Mouse (Mus musculus): ENCODE measurements at regions not wholly inside any gene's neighbourhood (a gene's known extent, or its start where the extent isn't known, plus 50 kb on each side); places are given as distances from the start of the nearest gene placed in this dataset.
A peak's percentile ranks its signal among the peaks of the same experiment; 100 is the strongest.

- no peak for DNase-seq
Observed at GRCm38 (mm10) chr6:88964071-88964470, 62.0 kb downstream of the Tpra1 start.

DNA sequence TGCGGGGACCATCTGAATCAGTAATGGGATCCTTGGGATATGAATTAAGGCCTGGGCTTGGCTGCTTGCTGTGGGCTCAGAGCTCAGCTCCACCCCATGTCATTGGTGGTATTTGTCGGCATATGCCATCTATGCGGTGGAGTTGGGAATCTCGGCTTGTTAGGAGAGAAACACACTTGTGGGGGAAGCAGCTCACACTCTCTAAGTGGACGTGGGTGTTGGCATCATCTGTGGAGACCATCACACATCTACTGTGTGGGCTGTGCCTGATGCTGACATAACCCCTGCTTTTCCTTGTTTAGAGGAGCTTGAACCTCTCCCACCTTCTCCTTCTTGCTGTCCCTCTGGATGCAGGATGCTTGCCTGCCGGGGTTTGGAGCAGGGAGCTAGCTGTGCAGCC, 62.9 kb downstream of the Tpra1 start:
- DNase-seq = no peak

- DNase-seq = no peak
Observed at GRCm38 (mm10) chr6:88965361-88966226, 63.5 kb downstream of the Tpra1 start.

DNA sequence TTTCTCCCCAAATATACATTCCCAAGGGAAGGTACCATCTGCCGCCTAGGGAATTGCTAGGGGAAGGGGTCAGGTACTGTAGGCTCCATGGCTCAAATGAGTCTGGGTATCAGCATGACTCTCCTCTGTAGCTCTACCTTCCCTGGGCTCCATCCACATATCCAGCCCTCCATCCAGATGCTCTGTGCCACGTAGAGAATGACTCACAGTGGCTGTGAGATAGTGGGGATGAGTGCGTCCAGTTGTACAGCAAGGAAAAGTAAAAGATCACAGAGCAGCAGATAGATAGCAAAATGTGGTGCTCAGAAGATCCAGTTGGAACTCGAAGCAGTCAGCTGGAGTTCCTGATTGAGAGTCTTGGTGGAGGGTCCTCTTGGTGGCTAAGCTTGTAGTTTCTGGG, 64.5 kb downstream of the Tpra1 start:
- no peak for DNase-seq

GRCm38 (mm10) chr6:88968842-88969241, 66.8 kb downstream of the Tpra1 start:
- DNase-seq = no peak

DNA sequence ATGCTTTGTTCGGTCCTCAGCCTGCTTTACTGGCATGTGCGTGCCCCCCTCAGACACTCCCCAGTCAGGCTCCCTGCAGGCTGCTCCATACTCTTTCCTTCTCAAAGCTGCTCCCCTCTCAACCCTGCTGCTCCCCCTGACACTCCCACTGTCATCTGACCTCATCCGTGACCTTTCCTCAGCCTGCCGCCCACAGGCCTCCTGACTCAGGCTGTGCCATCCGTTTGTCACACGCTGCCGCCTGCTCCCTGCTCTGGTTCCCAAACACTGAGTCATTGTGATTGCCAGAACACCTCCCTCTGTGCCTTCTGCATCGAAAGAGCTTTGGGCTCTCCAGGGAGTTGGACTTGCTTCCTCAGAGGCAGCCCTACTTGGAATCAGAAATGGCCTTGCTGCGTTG, 69.7 kb downstream of the Tpra1 start:
- peak; percentile 48 to 61 for DNase-seq

DNA sequence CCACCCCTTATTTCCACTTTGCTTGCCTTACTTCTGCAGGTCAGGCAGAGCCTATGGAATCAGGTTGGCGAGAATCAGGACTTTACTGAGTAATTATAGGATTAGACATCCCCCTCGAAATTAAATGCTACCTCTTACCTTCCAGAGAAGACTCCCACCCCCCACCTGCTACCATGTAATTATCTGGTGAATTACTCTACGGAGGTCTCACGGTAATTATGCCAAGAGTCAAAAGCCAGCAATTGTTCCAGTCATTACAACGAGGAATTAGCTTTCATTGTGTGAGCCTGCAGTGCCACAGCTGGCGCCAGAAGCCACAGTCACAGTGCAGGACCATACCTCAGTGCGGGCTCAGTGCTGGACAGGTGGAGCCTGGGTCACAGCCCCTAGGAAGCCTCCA, 72.4 kb downstream of the Tpra1 start:
- no peak for DNase-seq

GRCm38 (mm10) chr6:88976581-88976980, 74.5 kb downstream of the Tpra1 start:
- DNase-seq = peak; percentile 31 to 38

DNA sequence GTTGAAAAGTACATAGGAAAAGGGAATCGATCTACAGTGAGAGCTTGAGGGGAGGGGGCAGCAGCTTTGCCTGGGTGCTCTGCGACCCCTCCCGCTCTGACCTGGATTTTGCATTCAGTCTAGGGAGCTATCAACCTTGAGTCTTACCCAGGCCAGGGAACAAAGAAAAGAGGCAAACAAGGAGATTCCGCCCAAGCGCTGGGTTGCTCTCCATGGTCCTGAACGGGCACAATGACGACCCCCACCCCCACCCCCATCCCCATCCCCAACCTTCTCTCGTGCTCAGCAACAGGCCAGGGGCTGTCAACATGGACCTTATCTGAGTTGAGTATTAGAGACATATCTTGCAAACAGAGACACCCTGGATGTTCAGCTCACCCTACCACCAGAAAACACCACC, 74.9 kb downstream of the Tpra1 start:
- DNase-seq = no peak

DNA sequence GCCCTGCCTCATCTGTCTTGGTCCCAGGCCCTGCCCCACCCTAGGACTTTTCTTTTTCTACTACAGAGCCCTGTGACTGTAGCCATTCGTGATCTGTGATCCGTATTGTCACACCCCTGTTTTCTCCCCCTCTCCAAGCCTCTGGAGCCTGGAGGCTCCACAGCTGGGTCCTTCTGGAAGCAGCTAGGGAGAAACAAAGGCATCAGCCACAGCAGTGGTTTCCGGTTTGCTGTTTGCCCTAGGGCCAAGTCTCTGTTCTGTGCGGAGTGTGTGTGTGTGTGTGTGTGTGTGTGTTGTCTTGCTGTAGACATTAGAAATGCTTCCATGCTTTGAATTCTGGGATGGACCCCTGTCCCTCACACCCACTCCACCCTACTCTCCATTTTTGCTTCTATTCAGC, 76.9 kb downstream of the Tpra1 start:
- DNase-seq = no peak

DNA sequence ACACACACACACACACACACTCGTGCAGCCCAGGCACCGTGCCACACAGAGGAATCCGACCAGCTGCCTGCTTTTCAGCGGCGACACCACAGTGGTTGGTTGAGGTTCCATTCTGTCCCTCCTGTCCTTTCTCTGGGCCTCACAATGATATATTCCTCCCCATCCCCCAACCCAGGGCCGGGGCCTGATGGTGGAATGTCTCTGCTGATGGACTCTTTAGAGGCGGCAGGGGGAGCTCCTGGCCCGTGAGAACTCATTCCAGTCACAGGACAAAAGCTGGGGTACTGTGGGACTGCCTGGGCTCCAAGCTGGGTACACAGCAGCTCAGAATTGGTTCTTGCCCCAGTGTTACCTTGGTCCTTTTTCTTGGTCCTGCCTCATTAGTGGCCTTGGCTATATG, 78.1 kb downstream of the Tpra1 start:
- peak; percentile 62 to 78 for DNase-seq

DNA sequence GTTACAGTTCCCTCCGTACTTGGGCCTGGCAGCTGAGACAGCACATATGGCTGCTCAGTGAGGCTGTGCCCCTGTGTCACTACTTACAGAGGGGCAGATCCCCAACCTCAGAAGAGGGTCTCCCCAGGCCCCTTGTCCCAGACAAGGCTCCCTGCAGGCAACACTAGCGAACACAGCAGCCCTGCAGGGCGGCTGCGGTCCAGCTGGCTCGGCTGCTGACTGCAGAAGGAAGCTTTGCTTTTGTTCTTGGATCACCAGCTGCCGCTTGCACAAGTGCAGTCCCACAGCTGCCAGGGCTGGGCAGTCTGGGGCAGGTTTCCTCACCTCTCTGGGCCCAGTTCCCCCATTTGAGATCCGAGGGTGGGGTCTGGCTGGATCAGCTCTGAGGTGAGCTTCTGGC, 79.5 kb downstream of the Tpra1 start:
- DNase-seq = no peak

DNA sequence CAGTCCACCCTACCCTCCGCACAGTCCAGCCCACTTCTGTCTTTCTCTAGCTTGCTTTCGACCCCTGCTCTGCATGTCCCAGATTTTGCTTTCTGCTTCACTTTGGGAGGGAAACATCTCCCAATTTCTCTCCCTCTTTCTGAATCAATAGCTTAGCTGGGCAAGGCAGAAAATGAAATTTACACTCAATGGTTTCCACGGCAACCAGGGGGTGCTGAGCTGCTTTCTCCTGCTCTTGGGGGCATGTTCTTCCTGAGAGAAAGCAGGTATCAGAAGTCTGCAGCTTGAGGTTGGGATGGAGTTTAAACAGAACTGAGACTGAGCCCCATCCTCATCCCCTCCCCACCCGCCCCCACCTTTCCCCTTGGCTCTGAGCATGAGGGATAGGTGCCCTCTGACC, 82.1 kb downstream of the Tpra1 start:
- DNase-seq = no peak

DNA sequence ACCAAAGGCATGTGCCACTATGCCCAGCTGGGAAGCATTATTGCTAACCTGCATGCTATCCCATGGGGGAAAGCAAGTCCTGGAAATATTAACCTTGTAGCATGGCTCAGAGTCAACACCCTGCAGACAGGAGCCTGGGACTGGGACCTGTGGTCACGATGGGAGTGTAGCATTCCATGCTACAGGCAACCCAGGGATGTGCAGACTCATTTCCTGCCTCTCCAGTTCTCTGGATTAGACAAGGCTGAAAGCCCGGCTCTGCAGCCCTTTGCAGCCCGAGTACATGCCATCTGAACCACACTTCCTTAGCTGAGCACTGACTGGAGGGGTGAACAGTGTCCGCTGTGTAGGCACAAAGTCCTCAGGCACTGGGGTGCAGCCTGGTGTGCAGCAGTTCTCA, 82.8 kb downstream of the Tpra1 start:
- no peak for DNase-seq

- no peak for DNase-seq
Observed at GRCm38 (mm10) chr6:88988551-88988950, 86.5 kb downstream of the Tpra1 start.

GRCm38 (mm10) chr6:88989617-88990299, 87.7 kb downstream of the Tpra1 start:
- no peak for DNase-seq

GRCm38 (mm10) chr6:88990300-88990685, 88.2 kb downstream of the Tpra1 start:
- DNase-seq = no peak

DNA sequence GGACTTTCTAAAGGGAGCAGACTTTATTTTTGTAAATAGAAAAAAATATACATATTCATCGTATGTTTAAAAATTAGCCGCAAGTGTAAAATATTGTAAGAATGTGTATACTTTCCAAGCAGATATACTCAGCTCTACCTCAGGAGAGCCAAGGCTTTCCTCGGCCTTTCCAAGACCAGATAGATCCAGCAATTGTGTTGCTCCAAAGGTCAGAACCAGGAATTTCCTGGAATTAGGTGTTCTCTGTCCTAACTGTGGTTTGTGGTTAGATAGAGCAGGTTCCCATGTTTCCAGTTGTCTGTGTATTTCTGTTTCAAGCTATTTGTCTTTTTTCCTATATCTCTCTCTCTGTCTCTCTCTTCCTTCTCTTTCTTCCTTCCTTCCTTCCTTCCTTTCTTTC, 93.0 kb downstream of the Tpra1 start:
- DNase-seq = no peak

- DNase-seq = no peak
Observed at GRCm38 (mm10) chr6:88998927-88999722, 97.1 kb downstream of the Tpra1 start.

DNA sequence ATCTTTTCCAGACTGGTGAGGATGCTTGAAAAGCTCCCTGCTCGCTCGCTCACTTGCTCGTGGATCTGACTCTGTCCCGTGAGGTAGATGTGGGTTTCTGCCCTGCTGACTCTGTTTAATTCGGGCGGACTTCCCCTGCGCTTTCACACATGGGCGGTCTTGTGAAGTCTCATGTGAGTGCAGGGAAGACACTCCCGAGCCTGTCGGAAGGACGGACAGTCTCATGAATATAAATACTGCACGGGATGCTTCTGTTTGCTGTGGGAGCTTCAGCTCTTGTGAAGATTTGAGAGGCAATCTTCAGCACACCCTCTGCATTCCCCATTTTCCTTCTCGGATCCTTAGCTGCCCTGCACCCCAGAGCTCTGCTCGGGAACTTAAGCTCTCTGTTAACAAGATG, 98.3 kb downstream of the Tpra1 start:
- no peak for DNase-seq

DNA sequence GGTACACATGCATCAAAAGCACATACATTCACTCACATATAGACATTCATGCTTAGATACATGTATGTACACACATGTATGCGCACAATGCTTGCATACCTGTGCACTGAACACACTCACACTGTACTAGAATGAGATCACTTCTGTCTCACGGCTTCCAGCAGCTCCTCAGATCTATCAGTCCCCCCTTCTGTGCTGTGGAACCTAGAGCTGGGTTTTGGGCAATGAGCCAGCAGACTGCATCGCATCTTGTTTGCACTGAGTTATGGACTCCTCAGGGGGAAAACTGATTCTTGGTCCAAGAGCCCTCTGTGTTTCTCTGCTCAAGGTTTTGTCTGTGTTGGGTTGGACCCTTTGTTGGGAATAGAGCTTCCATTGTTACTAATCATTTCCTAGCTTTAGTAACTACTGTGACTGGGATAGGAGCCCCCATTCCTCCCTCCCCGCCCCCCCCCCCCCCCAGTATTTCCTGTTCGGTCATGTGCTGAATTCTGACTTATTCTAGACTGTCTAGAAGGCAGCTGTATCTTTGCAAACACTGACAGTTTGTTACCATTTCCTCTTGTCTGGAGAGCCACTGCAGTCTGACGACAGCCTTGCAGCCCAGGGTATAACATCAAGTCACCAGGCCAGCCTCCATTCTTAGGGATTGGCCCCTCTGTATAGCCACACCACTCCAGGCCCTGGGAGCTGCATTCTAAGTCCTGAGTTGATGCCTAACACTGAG, 101.3 kb downstream of the Tpra1 start:
- no peak for DNase-seq

DNA sequence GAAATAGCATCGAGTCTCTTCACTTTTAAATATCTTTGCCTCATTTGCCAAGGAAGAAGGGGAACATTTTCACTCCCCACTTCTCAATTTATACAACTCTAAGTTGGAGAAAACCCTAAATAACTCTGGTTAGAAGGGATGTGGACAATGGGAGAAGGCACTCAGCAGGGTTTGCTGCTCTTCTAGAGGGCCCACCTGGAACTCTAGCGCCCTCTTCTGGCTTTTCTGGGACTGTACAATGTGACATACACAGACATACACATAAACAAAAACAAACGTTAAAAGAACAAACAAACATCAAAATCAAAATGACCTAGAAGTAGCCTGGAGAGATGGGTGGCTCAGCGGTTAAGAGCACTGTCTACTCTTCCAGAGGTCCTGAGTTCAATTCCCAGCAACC, 103.0 kb downstream of the Tpra1 start:
- DNase-seq = no peak

DNA sequence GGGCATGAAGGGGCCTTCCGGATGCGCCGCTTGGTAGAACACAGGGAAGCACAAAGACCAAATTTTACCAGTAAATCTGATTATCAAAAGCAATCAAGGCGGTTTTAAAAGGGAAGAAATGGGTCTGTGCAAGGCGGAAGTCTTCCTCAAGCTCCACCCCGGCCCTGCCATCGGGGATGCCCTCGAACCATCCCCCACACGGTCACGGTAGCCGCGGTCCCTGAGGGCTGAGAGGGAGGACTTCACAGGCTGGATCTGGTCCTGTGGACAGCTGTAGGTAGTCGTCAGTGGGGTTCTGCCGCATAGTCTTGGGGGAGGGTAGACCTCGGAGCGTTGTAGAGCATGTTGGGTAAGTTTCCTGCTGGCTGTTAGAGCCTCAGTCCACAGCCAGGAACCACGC, 104.9 kb downstream of the Tpra1 start:
- DNase-seq = no peak
